Mouse (Mus musculus) embryonic facial prominence, embryonic 13.5 days (tissue): ENCODE results near the gene 2510039O18Rik. TPM values are rescaled to one million over a fixed set of nuclear protein-coding genes. Genes with fewer than 3 reads are reported as not detected.

ENCODE experiments used
- ATAC-seq: fragments of 200-750 bp; cut with Nextera tagmentation; 2 replicates; pipeline ENCODE4 v1.8.0; 2017; ENCODE audit warnings: low read depth; ENCODE audit not compliant: insufficient number of reproducible peaks, insufficient read depth, low FRiP score, low TSS enrichment
- H3K27ac ChIP-seq: fragments of 300-500 bp; sonication (generic); 2 replicates; pipeline ENCODE4 v1.5.1; 2015; ENCODE audit warnings: moderate library complexity, mild to moderate bottlenecking, inconsistent platforms
- H3K27me3 ChIP-seq: fragments of 300-500 bp; sonication (generic); 2 replicates; pipeline ENCODE4 v1.6.1; 2015; ENCODE audit warnings: mild to moderate bottlenecking, inconsistent platforms
- H3K36me3 ChIP-seq: fragments of 300-500 bp; sonication (generic); 2 replicates; pipeline ENCODE4 v1.6.1; 2015; ENCODE audit warnings: mild to moderate bottlenecking, inconsistent platforms
- H3K4me1 ChIP-seq: fragments of 300-500 bp; sonication (generic); 2 replicates; pipeline ENCODE4 v1.6.1; 2015; ENCODE audit warnings: inconsistent platforms
- H3K4me2 ChIP-seq: fragments of 300-500 bp; sonication (generic); 2 replicates; pipeline ENCODE4 v1.6.1; 2015; ENCODE audit warnings: moderate library complexity, mild to moderate bottlenecking, inconsistent platforms
- H3K4me3 ChIP-seq: fragments of 300-500 bp; sonication (generic); 2 replicates; pipeline ENCODE4 v1.5.1; 2015; ENCODE audit warnings: mild to moderate bottlenecking, inconsistent platforms
- H3K9ac ChIP-seq: fragments of 300-500 bp; sonication (generic); 2 replicates; pipeline ENCODE4 v1.6.1; 2015; ENCODE audit warnings: mild to moderate bottlenecking, inconsistent platforms
- H3K9me3 ChIP-seq: fragments of 300-500 bp; sonication (generic); 2 replicates; pipeline ENCODE4 v1.6.1; 2016; ENCODE audit warnings: inconsistent platforms
- WGBS: fragments of 180-500 bp; shearing (Covaris S2); methylation state at CpG from one replicate; pipeline ENCODE4 v1.1.7; 2015; ENCODE audit warnings: mixed read lengths; 5-methylcytosine and 5-hydroxymethylcytosine counted together
- polyA plus RNA-seq: library from polyadenylated mRNA; unstranded; fragments of >200 nt; fragmentation: Nextera tagmentation; extraction: Ambion mirVana; gene quantifications from 2 replicates; pipeline ENCODE4 v1.2.1, GENCODE M21; 2015

The 2510039O18Rik gene
- polyA plus RNA-seq, 1 experiment from 2014 or later: 17.7 TPM

DNA sequence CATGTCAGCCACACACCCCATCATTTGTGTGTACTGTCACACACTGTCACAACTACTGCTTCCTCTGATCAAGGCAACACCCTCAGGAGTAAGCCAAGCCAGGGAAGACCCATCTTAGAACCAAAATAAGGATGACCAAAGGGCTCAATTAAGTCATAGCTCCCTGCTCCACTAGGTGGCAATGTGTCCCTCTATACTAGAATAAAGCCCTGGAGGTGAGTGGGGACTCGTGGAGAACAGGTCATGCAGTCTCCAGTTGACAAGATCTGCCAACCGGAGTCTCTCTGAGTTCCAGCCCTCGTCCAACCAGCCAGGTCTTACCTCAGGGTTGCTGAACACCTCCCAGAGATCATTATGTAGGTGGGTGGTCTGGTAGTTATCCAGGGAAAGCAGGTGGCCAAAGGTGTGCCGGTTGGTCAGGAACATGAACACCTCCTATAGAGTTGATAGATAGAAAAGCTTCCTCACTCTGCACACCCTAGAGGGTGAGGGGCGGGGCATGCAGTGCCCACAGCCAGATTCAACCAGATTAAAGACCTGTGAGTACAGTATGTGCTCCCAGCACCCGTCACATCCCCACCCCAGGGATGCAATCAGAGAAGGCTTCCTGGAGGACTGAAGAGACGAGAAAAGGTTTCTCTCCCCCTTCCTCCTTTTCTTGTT, 22.1 kb upstream of the 2510039O18Rik start:
- H3K4me2 ChIP-seq: no peak overlapping the region
- peaks cover 6% of the 10 kb centered on the region; the same call in 1 of the 2 replicates for H3K4me1 ChIP-seq
- H3K9me3 ChIP-seq: no peaks in the 10 kb centered on the region
- no peak overlapping the region for H3K27ac ChIP-seq
- H3K36me3 ChIP-seq: peaks cover 80% of the 10 kb centered on the region
- no peak overlapping the region for H3K9ac ChIP-seq
- 50% methylated on average over 7 of the region's 7 CpGs for WGBS
- no peaks in the 10 kb centered on the region for H3K27me3 ChIP-seq
- no peak for ATAC-seq
- H3K4me3 ChIP-seq: no peak overlapping the region

DNA sequence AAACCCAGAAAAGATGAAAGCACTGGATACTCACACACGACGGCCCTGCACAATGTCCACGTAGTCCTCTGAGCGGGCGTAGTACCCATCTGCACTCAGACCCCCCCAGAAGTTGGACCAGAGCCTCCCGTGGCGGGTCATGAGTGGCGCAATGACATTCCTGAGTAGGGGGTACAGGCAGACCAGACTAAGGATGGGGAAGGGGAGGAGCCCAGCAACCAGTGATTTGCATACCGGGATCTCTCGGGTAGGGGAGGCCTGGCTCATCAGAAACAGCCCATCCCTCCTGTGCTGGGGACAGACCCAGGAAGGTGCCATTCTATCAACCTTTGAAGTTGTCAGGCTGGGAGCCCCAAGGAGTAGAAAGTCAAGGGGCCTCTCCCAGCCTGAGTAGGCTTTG, 19.7 kb upstream of the 2510039O18Rik start:
- Histone ChIP-seq H3K4me1 (peaks cover 6% of the 10 kb centered on the region; the same call in 1 of the 2 replicates), H3K9me3 (no peaks in the 10 kb centered on the region), H3K9ac (no peak overlapping the region), H3K27me3 (no peaks in the 10 kb centered on the region), H3K36me3 (peaks cover 82% of the 10 kb centered on the region), H3K4me2 (peak overlapping the region; percentile 18; the same call in 1 of the 2 replicates), H3K4me3 (no peak overlapping the region), H3K27ac (no peak overlapping the region)
- ATAC-seq: no peak
- WGBS: 28% methylated on average over 10 of the region's 10 CpGs

- WGBS: 71% methylated on average over 11 of the region's 11 CpGs
- ATAC-seq: no peak
- H3K4me2 ChIP-seq: no peak overlapping the region
- no peaks in the 10 kb centered on the region for H3K27me3 ChIP-seq
- H3K9ac ChIP-seq: no peak overlapping the region
- H3K27ac ChIP-seq: no peak overlapping the region
- peaks cover 77% of the 10 kb centered on the region for H3K36me3 ChIP-seq
- peaks cover 6% of the 10 kb centered on the region; the same call in 1 of the 2 replicates for H3K4me1 ChIP-seq
- H3K4me3 ChIP-seq: no peak overlapping the region
- no peaks in the 10 kb centered on the region for H3K9me3 ChIP-seq
These were observed 18.4 kb upstream of the 2510039O18Rik start for GRCm38 (mm10) chr4:147922341-147922740.

DNA sequence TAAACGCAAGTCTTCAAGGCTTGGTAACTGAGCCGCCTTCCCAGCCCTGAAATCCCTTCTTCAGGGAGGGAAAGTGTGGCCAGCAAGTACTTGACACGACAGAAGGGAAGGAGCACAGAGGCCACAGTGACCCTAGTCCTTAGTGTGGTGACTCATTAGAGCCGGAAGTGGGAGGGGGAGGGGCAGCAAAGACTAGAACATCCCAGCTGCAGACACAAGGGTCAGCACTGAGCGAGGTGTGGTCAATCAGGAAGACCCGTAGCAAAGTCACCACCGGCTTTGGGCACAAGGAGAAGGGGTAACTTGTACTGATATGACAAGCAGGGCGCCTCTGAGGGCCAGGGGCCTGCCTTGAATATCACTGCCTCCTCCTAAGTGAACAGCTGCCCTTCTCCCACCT, 13.0 kb upstream of the 2510039O18Rik start:
- no peaks in the 10 kb centered on the region for H3K27me3 ChIP-seq
- H3K4me1 ChIP-seq: no peaks in the 10 kb centered on the region
- WGBS: 34% methylated on average over 8 of the region's 8 CpGs
- H3K4me2 ChIP-seq: no peak overlapping the region
- H3K27ac ChIP-seq: no peak overlapping the region
- no peak overlapping the region for H3K4me3 ChIP-seq
- no peaks in the 10 kb centered on the region for H3K9me3 ChIP-seq
- ATAC-seq: no peak
- H3K9ac ChIP-seq: no peak overlapping the region
- H3K36me3 ChIP-seq: peaks cover 76% of the 10 kb centered on the region

- Histone ChIP-seq H3K9ac (no peak overlapping the region), H3K4me2 (no peak overlapping the region), H3K4me3 (no peak overlapping the region), H3K36me3 (peaks cover 71% of the 10 kb centered on the region), H3K9me3 (no peaks in the 10 kb centered on the region), H3K4me1 (no peaks in the 10 kb centered on the region; the same call in 1 of the 2 replicates), H3K27me3 (no peaks in the 10 kb centered on the region), H3K27ac (no peak overlapping the region)
- 15% methylated on average over 9 of the region's 9 CpGs for WGBS
- no peak for ATAC-seq
These were observed 12.6 kb upstream of the 2510039O18Rik start for GRCm38 (mm10) chr4:147928136-147928535.

GRCm38 (mm10) chr4:147928540-147928939, 12.2 kb upstream of the 2510039O18Rik start:
- peaks cover 67% of the 10 kb centered on the region for H3K36me3 ChIP-seq
- H3K27ac ChIP-seq: no peak overlapping the region

DNA sequence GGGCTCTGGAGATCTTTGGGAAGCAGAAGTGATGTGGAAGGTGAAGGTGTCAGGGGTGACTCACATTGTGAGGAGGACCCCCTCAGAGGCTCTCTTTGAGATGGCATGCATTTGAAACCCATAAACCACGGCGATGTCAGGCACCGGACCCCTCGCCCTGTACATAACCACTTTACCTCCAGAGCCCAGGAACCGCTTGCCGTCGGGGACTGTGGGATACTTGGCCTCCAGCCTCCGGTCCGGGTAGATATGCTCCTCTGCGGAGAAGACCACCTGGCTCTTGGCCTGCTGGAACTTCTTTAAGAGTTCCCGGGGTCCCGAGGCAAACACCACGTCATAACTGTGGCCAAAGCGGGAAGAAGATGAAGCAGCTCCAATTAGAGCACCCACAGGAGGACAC, 9.7 kb upstream of the 2510039O18Rik start:
- peaks cover 44% of the 10 kb centered on the region for H3K36me3 ChIP-seq
- peaks cover 24% of the 10 kb centered on the region for H3K4me1 ChIP-seq
- no peak overlapping the region for H3K27ac ChIP-seq
- no peak for ATAC-seq
- H3K4me3 ChIP-seq: no peak overlapping the region
- no peaks in the 10 kb centered on the region for H3K27me3 ChIP-seq
- H3K4me2 ChIP-seq: no peak overlapping the region
- H3K9me3 ChIP-seq: no peaks in the 10 kb centered on the region
- 95% methylated on average over 14 of the region's 14 CpGs for WGBS
- H3K9ac ChIP-seq: no peak overlapping the region

More at GRCm38 (mm10) chr4:147928540-147928939, 12.2 kb upstream of the 2510039O18Rik start:
- H3K4me2 ChIP-seq: no peak overlapping the region
- no peaks in the 10 kb centered on the region for H3K27me3 ChIP-seq
- no peak overlapping the region for H3K4me3 ChIP-seq
- 63% methylated on average over 7 of the region's 7 CpGs for WGBS
- H3K4me1 ChIP-seq: peaks cover 3% of the 10 kb centered on the region
- no peaks in the 10 kb centered on the region for H3K9me3 ChIP-seq
- ATAC-seq: no peak
- no peak overlapping the region for H3K9ac ChIP-seq

DNA sequence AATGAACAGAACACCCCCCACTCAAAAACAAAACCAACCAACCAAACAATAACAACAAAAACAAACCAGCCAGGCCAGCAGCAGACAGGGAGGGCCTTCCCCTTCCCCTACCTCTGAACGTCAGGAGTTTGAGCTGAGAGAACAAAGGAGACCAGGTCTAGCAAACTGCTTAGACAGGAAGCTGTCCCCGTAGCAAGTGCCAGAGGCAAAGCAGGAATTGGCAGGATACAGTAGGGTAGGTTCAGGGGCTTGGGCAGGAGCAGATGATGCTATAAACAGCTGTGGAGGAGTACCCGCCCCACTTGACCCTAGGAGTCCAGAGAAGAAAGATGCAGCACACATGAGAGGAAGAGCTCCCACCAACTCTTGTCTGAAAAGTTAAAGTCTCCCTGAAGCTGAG, 6.6 kb upstream of the 2510039O18Rik start:
- no peak for ATAC-seq
- Histone ChIP-seq H3K27ac (no peak overlapping the region), H3K9me3 (no peaks in the 10 kb centered on the region), H3K27me3 (no peaks in the 10 kb centered on the region), H3K9ac (no peak overlapping the region), H3K36me3 (peaks cover 29% of the 10 kb centered on the region), H3K4me3 (no peak overlapping the region), H3K4me2 (peak overlapping the region; percentile 19; the same call in 1 of the 2 replicates), H3K4me1 (peaks cover 49% of the 10 kb centered on the region)
- 34% methylated on average over 3 of the region's 3 CpGs for WGBS

GRCm38 (mm10) chr4:147934611-147935010, 6.1 kb upstream of the 2510039O18Rik start:
- peaks cover 54% of the 10 kb centered on the region for H3K4me1 ChIP-seq
- no peaks in the 10 kb centered on the region for H3K9me3 ChIP-seq
- H3K4me3 ChIP-seq: no peak overlapping the region
- H3K36me3 ChIP-seq: peaks cover 25% of the 10 kb centered on the region
- H3K9ac ChIP-seq: no peak overlapping the region
- peak overlapping the region; percentile 19 for H3K4me2 ChIP-seq
- no peak overlapping the region for H3K27ac ChIP-seq
- 84% methylated on average over 4 of the region's 4 CpGs for WGBS
- H3K27me3 ChIP-seq: no peaks in the 10 kb centered on the region
- ATAC-seq: no peak

DNA sequence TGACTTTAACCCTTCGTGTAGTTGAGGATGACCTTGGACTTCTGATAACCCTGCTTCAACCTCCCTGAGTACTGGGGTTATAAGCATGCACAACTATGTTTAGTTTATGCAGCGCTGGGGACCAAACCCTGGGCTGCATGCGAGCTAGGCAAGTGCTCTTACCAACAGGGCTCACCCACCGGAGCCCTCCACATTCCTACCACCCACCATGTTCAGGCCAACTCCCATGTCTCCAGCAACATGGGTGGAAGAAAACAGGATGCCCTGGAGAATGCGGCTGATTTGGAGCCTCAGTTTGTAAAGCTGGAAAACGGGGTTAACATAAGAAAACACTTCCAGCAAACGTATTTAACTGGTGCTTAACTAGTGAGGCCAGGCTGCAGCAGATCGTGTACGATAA, 4.8 kb upstream of the 2510039O18Rik start:
- H3K4me1 ChIP-seq: peaks cover 62% of the 10 kb centered on the region
- H3K27me3 ChIP-seq: no peaks in the 10 kb centered on the region
- peaks cover 13% of the 10 kb centered on the region for H3K36me3 ChIP-seq
- peak overlapping the region; percentile 82 for H3K4me3 ChIP-seq
- H3K27ac ChIP-seq: peak overlapping the region; percentile 87
- 19% methylated on average over 9 of the region's 9 CpGs for WGBS
- H3K9ac ChIP-seq: peak overlapping the region; percentile 89
- H3K9me3 ChIP-seq: no peaks in the 10 kb centered on the region
- no peak for ATAC-seq
- H3K4me2 ChIP-seq: peak overlapping the region; percentile 78

DNA sequence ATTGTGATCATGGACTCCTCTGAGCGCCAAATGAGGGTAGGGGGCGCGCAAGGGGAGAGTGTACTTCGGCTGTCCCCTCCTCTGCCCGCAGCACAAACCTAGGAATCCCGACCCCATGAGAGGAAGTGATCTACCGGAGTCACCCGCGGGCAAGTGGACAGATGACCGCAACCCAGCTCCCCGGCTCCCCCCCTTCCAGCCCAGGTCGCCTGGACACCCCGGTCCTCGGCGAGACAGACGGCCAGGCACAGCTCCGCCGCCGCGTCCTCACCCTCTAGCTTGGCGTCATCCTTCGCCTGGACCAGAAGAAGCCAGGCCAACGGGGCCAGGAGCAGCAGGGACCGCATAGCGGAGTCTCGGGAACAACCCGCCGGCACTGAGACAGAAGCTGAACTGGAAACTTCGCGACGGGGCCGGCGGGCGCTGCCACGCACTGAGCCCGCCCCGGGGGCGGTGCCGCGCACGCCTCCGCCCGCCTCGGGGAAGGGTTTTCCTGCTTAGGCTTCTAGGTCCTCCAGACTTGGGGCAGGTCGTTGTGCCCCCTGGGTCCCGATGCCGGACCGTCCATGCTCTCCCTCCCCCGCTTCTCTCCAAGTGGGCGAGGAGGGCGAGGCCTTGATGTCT, 4.3 kb upstream of the 2510039O18Rik start, which contains the start of gene Plod1:
TSS of gene Plod1 (minus strand) at position 437 of the 624 bp plus-strand sequence.
- Histone ChIP-seq H3K36me3 (peaks cover 8% of the 10 kb centered on the region; the same call in 1 of the 2 replicates), H3K9ac (peak within 1 kb of the TSS; percentile 89), H3K9me3 (no peaks in the 10 kb centered on the region), H3K27ac (peak within 1 kb of the TSS; percentile 87), H3K4me1 (peaks cover 66% of the 10 kb centered on the region), H3K4me2 (peak within 1 kb of the TSS; percentile 78), H3K4me3 (peak within 1 kb of the TSS; percentile 82), H3K27me3 (no peaks in the 10 kb centered on the region)
- under 1% methylated on average over 51 of the region's 51 CpGs for WGBS
- ATAC-seq: peak; percentile 54; the same call in 1 of the 2 replicates

- ATAC-seq: no peak
- peak overlapping the region; percentile 89 for H3K9ac ChIP-seq
- 43% methylated on average over 3 of the region's 3 CpGs for WGBS
- peak overlapping the region; percentile 78 for H3K4me2 ChIP-seq
- H3K27ac ChIP-seq: peak overlapping the region; percentile 87; the same call in 1 of the 2 replicates
- peak overlapping the region; percentile 82 for H3K4me3 ChIP-seq
- H3K9me3 ChIP-seq: no peaks in the 10 kb centered on the region
- peaks cover 72% of the 10 kb centered on the region for H3K4me1 ChIP-seq
- no peaks in the 10 kb centered on the region for H3K27me3 ChIP-seq
- H3K36me3 ChIP-seq: 0 out of 2 replicates have a peak, but pooled peaks cover 3% of the 10 kb centered on the region
These were observed 3.7 kb upstream of the 2510039O18Rik start for GRCm38 (mm10) chr4:147937021-147937420.
